Comparison of ENCODE assay signal across 17 mouse cellular contexts in the genomic region with DNA sequence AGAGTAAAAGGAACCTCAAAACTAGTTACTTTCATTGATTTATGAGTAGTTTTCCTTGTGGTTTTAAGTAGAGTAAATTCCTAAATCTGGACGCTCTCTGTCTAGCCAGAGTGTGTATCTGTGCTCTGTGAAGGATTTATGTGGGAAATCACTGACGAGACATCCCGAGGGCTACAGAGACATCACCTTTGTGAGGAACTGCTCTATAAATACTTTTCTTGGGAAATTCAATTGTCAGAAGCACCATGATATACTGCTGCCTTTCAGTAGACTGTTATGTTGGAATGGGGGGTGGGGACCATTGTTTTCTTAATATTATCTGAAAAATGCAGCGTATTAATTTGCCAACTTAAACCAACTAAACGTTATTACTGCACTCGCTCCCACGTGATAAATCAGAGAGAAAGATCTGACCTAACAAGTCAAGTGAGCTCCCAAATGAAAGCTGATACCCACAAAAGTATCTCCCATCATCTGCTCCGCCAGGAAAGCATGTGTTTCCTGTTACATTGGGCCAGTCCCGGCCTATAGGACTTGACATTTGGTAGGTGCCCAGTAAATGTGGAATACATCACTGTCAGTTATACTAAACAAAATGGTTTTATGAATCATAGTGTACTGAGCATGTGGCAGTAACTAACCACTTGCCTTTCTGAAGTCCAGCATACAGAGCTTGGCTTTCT.
DNase-seq lines count a peak whose midpoint lies in the region; ATAC-seq and TF ChIP-seq lines count a peak whose summit lies in the region.
"Had no signal": no experiment of that assay in that cellular context is flagged by ENCODE, and none has a peak within 500 bp of the region (broad histone marks: within the 10 kb centered on the region; RNA-seq: fewer than 3 reads in every experiment).

No protein-coding gene starts in this region.

- H3K9me3 ChIP-seq in forebrain, embryonic 10.5 days: no peaks in the 10 kb centered on the region
- H3K9me3 ChIP-seq in forebrain, embryonic 15.5 days: no peaks in the 10 kb centered on the region
- H3K9me3 ChIP-seq in neural tube, embryonic 15.5 days (replicated peaks): no peaks in the 10 kb centered on the region
- H3K9me3 ChIP-seq in hindbrain, embryonic 10.5 days: no peaks in the 10 kb centered on the region
- no peaks in the 10 kb centered on the region for H3K9me3 ChIP-seq in midbrain, postnatal 0 days (ENCODE audit: low read length)
- H3K9me3 ChIP-seq: forebrain, embryonic 13.5 days; hindbrain, embryonic 13.5 days; stomach, embryonic 15.5 days had no signal

- 65% methylated on average over 9 of the region's 9 CpGs for WGBS in forebrain, embryonic 10.5 days
- WGBS in forebrain, embryonic 15.5 days: 81% methylated on average over 9 of the region's 9 CpGs
- WGBS in neural tube, embryonic 15.5 days: 75% methylated on average over 9 of the region's 9 CpGs
- 66% methylated on average over 9 of the region's 9 CpGs for WGBS in hindbrain, embryonic 10.5 days
- WGBS in midbrain, postnatal 0 days: 83% methylated on average over 9 of the region's 9 CpGs

- peak; percentile 15 for DNase-seq in forebrain, embryonic 10.5 days (ENCODE audit: extremely low spot score, low spot score)
- peak; percentile 34 for DNase-seq in neural tube, embryonic 10.5 days (ENCODE audit: extremely low spot score, low spot score)
- peak; percentile 17 for DNase-seq in kidney, postnatal 10 days
- no peak for DNase-seq in hindbrain, embryonic 10.5 days (ENCODE audit: low spot score)
- no peak for DNase-seq in cerebellum, adult 11 months
- DNase-seq in midbrain, postnatal 0 days (ENCODE audit: low spot score): no peak
- DNase-seq: adrenal gland, postnatal 14 days; cerebellum, postnatal 36 days; gastrocnemius, postnatal 10 days; thymus, postnatal 4 days had no signal

- H3K4me2 ChIP-seq in forebrain, embryonic 15.5 days (replicated peaks): no peak overlapping the region
- no peak overlapping the region for H3K4me2 ChIP-seq in neural tube, embryonic 15.5 days
- no peak overlapping the region for H3K4me2 ChIP-seq in midbrain, postnatal 0 days (ENCODE audit: low read depth, low read length, poor library complexity, severe bottlenecking)
- H3K4me2 ChIP-seq: forebrain, embryonic 13.5 days; heart, embryonic 11.5 days; hindbrain, embryonic 13.5 days; stomach, embryonic 15.5 days had no signal

- H3K4me1 ChIP-seq in forebrain, embryonic 10.5 days: peaks cover 13% of the 10 kb centered on the region
- H3K4me1 ChIP-seq in forebrain, embryonic 15.5 days: no peaks in the 10 kb centered on the region
- 0 out of 2 replicates have a peak, but pooled peaks cover 3% of the 10 kb centered on the region for H3K4me1 ChIP-seq in neural tube, embryonic 15.5 days
- peaks cover 6% of the 10 kb centered on the region; the same call in 1 of the 2 replicates for H3K4me1 ChIP-seq in hindbrain, embryonic 10.5 days (replicated peaks)
- no peaks in the 10 kb centered on the region for H3K4me1 ChIP-seq in midbrain, postnatal 0 days (ENCODE audit: insufficient read depth, low read length)
- H3K4me1 ChIP-seq: hindbrain, embryonic 13.5 days had no signal

- ATAC-seq in forebrain, embryonic 15.5 days (replicated peaks): no peak
- no peak for ATAC-seq in neural tube, embryonic 15.5 days (ENCODE audit: low FRiP score)
- no peak for ATAC-seq in midbrain, postnatal 0 days (ENCODE audit: low FRiP score)
- ATAC-seq: forebrain, embryonic 13.5 days had no signal

- H3K27me3 ChIP-seq in forebrain, embryonic 10.5 days (ENCODE audit: poor library complexity, severe bottlenecking): peaks cover 16% of the 10 kb centered on the region
- no peaks in the 10 kb centered on the region for H3K27me3 ChIP-seq in forebrain, embryonic 15.5 days
- no peaks in the 10 kb centered on the region for H3K27me3 ChIP-seq in neural tube, embryonic 15.5 days (replicated peaks)
- H3K27me3 ChIP-seq in hindbrain, embryonic 10.5 days (ENCODE audit: insufficient read depth, poor library complexity, severe bottlenecking): no peaks in the 10 kb centered on the region
- H3K27me3 ChIP-seq in midbrain, postnatal 0 days (ENCODE audit: insufficient read depth, low read length): no peaks in the 10 kb centered on the region
- H3K27me3 ChIP-seq: forebrain, embryonic 13.5 days; hindbrain, embryonic 13.5 days; stomach, embryonic 15.5 days had no signal

- no peak for TF ChIP-seq CTCF in midbrain, postnatal 0 days (IDR thresholded peaks at IDR 0.05)

- H3K27ac ChIP-seq in forebrain, embryonic 10.5 days: no peak overlapping the region
- H3K27ac ChIP-seq in forebrain, embryonic 15.5 days (replicated peaks): no peak overlapping the region
- no peak overlapping the region for H3K27ac ChIP-seq in neural tube, embryonic 15.5 days (replicated peaks)
- no peak overlapping the region for H3K27ac ChIP-seq in hindbrain, embryonic 10.5 days
- no peak overlapping the region for H3K27ac ChIP-seq in midbrain, postnatal 0 days (ENCODE audit: low read depth, low read length)
- H3K27ac ChIP-seq: forebrain, embryonic 13.5 days; hindbrain, embryonic 13.5 days; liver, embryonic 14.5 days; stomach, embryonic 15.5 days had no signal

- H3K36me3 ChIP-seq in forebrain, embryonic 10.5 days (replicated peaks): no peaks in the 10 kb centered on the region
- no peaks in the 10 kb centered on the region for H3K36me3 ChIP-seq in forebrain, embryonic 15.5 days
- no peaks in the 10 kb centered on the region for H3K36me3 ChIP-seq in neural tube, embryonic 15.5 days
- H3K36me3 ChIP-seq in hindbrain, embryonic 10.5 days: no peaks in the 10 kb centered on the region
- no peaks in the 10 kb centered on the region for H3K36me3 ChIP-seq in midbrain, postnatal 0 days (ENCODE audit: insufficient read depth, low read length)
- H3K36me3 ChIP-seq: hindbrain, embryonic 13.5 days; stomach, embryonic 15.5 days had no signal

- H3K9ac ChIP-seq in forebrain, embryonic 15.5 days (replicated peaks): no peak overlapping the region
- H3K9ac ChIP-seq in neural tube, embryonic 15.5 days (replicated peaks): no peak overlapping the region
- no peak overlapping the region for H3K9ac ChIP-seq in midbrain, postnatal 0 days (replicated peaks; ENCODE audit: low read length, poor library complexity, severe bottlenecking)
- H3K9ac ChIP-seq: forebrain, embryonic 13.5 days; hindbrain, embryonic 13.5 days; liver, embryonic 14.5 days; stomach, embryonic 15.5 days had no signal

- H3K4me3 ChIP-seq in forebrain, embryonic 10.5 days: no peak overlapping the region
- no peak overlapping the region for H3K4me3 ChIP-seq in forebrain, embryonic 15.5 days
- H3K4me3 ChIP-seq in neural tube, embryonic 15.5 days (replicated peaks): no peak overlapping the region
- H3K4me3 ChIP-seq in hindbrain, embryonic 10.5 days: no peak overlapping the region
- H3K4me3 ChIP-seq in midbrain, postnatal 0 days (ENCODE audit: low read depth, low read length): no peak overlapping the region
- H3K4me3 ChIP-seq: forebrain, embryonic 13.5 days; hindbrain, embryonic 13.5 days; stomach, embryonic 15.5 days had no signal

Comparison
In these comparisons a context has a peak if more than half of its experiments do, and no peak if none do; other contexts are left out.
1. DNase-seq: peak in forebrain, embryonic 10.5 days (single experiment), neural tube, embryonic 10.5 days (single experiment) and kidney, postnatal 10 days (single experiment); none in hindbrain, embryonic 10.5 days (single experiment), cerebellum, adult 11 months (single experiment) and midbrain, postnatal 0 days (single experiment).